28 mouse cellular contexts compared by ENCODE assay signal in genomic region chr4:132311209-132311608, GRCm38 (mm10). TPM values are rescaled to one million over a fixed set of nuclear protein-coding genes. Genes with fewer than 3 reads are reported as not detected.
DNase-seq lines count a peak whose midpoint lies in the region; ATAC-seq and TF ChIP-seq lines count a peak whose summit lies in the region.
"Had no signal": no experiment of that assay in that cellular context is flagged by ENCODE, and none has a peak within 500 bp of the region (broad histone marks: within the 10 kb centered on the region; RNA-seq: fewer than 3 reads in every experiment).

No protein-coding gene starts in this region.

- H3K36me3 ChIP-seq in lung, embryonic 14.5 days (ENCODE audit: insufficient read depth) = peaks cover 55% of the 10 kb centered on the region
- peaks cover 57% of the 10 kb centered on the region for H3K36me3 ChIP-seq in E14TG2a.4 (ENCODE audit: insufficient read depth, low read length)

- no peaks in the 10 kb centered on the region for H3K27me3 ChIP-seq in lung, embryonic 14.5 days (ENCODE audit: insufficient read depth, low read length)
- no peaks in the 10 kb centered on the region for H3K27me3 ChIP-seq in E14TG2a.4 (ENCODE audit: insufficient read depth, low read length)
- H3K27me3 ChIP-seq: embryonic facial prominence, embryonic 12.5 days; forebrain, embryonic 15.5 days; heart, embryonic 12.5 days; limb, embryonic 13.5 days; neural tube, embryonic 15.5 days had no signal

- intact Hi-C loops in heart, postnatal 25 days (cut with DNase I) = no loop called here

- no peaks in the 10 kb centered on the region for H3K9me3 ChIP-seq in lung, embryonic 14.5 days (ENCODE audit: low read depth, low read length)
- H3K9me3 ChIP-seq in E14TG2a.4 (ENCODE audit: low read length) = no peaks in the 10 kb centered on the region
- H3K9me3 ChIP-seq: embryonic facial prominence, embryonic 12.5 days; forebrain, embryonic 15.5 days; heart, embryonic 12.5 days; limb, embryonic 13.5 days; neural tube, embryonic 15.5 days had no signal

- H3K9ac ChIP-seq in lung, embryonic 14.5 days = no peak overlapping the region
- H3K9ac ChIP-seq: embryonic facial prominence, embryonic 12.5 days; forebrain, embryonic 15.5 days; heart, embryonic 12.5 days; hindbrain, embryonic 14.5 days; limb, embryonic 13.5 days; neural tube, embryonic 15.5 days had no signal

- TF ChIP-seq CTCF in lung, embryonic 14.5 days (IDR thresholded peaks at IDR 0.05; ENCODE audit: low read depth) = no peak
- TF ChIP-seq CTCF in E14TG2a.4 (conservative IDR thresholded peaks at IDR 0.05; ENCODE audit: low read length) = no peak

- ATAC-seq in lung, embryonic 14.5 days (ENCODE audit: insufficient read depth) = no peak
- ATAC-seq: forebrain, embryonic 15.5 days; lung, postnatal 0 days had no signal

- DNase-seq in lung, embryonic 14.5 days = peak; percentile 22
- no peak for DNase-seq in lung, postnatal 4 days
- DNase-seq in MEL-GATA-1-ER (ENCODE audit: extremely low read depth, low read depth) = peak; percentile 26
- no peak for DNase-seq in spleen, postnatal 4 days (ENCODE audit: low spot score in 2 of 2)
- no peak for DNase-seq in cerebellum, adult 11-12 months
- DNase-seq in heart, postnatal 25 days (ENCODE audit: low spot score) = no peak
- DNase-seq: adrenal gland, adult 8-10 months; cerebellum, adult 9-11 months; embryo, embryonic 11 days; gastrocnemius, postnatal 25 days; heart, adult 18-20 months; kidney, adult 18-20 months; kidney, postnatal 4 days; midbrain, embryonic 14.5 days; right cerebral cortex, postnatal 25 days; thymus, adult 2 months; thymus, postnatal 4 days had no signal

- no peak overlapping the region for H3K4me3 ChIP-seq in lung, embryonic 14.5 days (ENCODE audit: low read depth, low read length)
- peak overlapping the region; percentile 91 for H3K4me3 ChIP-seq in E14TG2a.4 (replicated peaks; ENCODE audit: low read length)
- H3K4me3 ChIP-seq: embryonic facial prominence, embryonic 12.5 days; forebrain, embryonic 15.5 days; heart, embryonic 12.5 days; limb, embryonic 13.5 days had no signal

- 45% methylated on average over 1 of the region's 1 CpGs for WGBS in lung, embryonic 14.5 days

- H3K4me2 ChIP-seq in lung, embryonic 14.5 days = no peak overlapping the region
- H3K4me2 ChIP-seq: forebrain, embryonic 15.5 days; heart, embryonic 12.5 days; neural tube, embryonic 15.5 days had no signal

- H3K27ac ChIP-seq in lung, embryonic 14.5 days (ENCODE audit: low read depth) = no peak overlapping the region
- H3K27ac ChIP-seq: embryonic facial prominence, embryonic 12.5 days; forebrain, embryonic 15.5 days; hindbrain, embryonic 14.5 days; kidney, postnatal 0 days; limb, embryonic 13.5 days; neural tube, embryonic 15.5 days; stomach, postnatal 0 days had no signal

- no peaks in the 10 kb centered on the region for H3K4me1 ChIP-seq in lung, embryonic 14.5 days (ENCODE audit: insufficient read depth)
- H3K4me1 ChIP-seq in E14TG2a.4 (replicated peaks; ENCODE audit: low read depth, low read length) = peaks cover 61% of the 10 kb centered on the region

RNA-seq across cellular contexts. Expression of gene Rab42, which starts 8.0 kb away (rescaled TPM):
- 1.2 and 1.9 TPM in 2 replicates for polyA plus RNA-seq in lung, embryonic 14.5 days (2014; fragmentation: Nextera tagmentation; extraction: Ambion mirVana)
- 1 to 10 TPM in 1 of 2 experiments, under 1 TPM in 1; 0.57 to 1.1 TPM for total RNA-seq in heart, postnatal 25 days (2021)
- total RNA-seq: hematopoietic stem cell, adult 5-6 weeks had no signal

RNA-seq across cellular contexts. Expression of gene Trnau1ap, which starts 18.1 kb away (rescaled TPM):
- 69.9 and 71.8 TPM in 2 replicates for polyA plus RNA-seq in lung, embryonic 14.5 days (2014; fragmentation: Nextera tagmentation; extraction: Ambion mirVana)
- total RNA-seq in heart, postnatal 25 days (2021) = 10 to 100 TPM; 22.2 to 23.7 TPM

RNA-seq across cellular contexts. Expression of gene Taf12, which starts 37.0 kb away (rescaled TPM):
- polyA plus RNA-seq in lung, embryonic 14.5 days (2014; fragmentation: Nextera tagmentation; extraction: Ambion mirVana) = 48.7 and 49.1 TPM in 2 replicates
- 10 to 100 TPM; 30.2 TPM for total RNA-seq in heart, postnatal 25 days (2021)

RNA-seq across cellular contexts. Expression of gene Rcc1, which starts 42.2 kb away (rescaled TPM):
- 67.5 and 77.0 TPM in 2 replicates for polyA plus RNA-seq in lung, embryonic 14.5 days (2014; fragmentation: Nextera tagmentation; extraction: Ambion mirVana)
- 1 to 10 TPM; 8.6 to 8.9 TPM for total RNA-seq in heart, postnatal 25 days (2021)

RNA-seq across cellular contexts. Expression of gene Gmeb1, which starts 49.8 kb away (rescaled TPM):
- polyA plus RNA-seq in lung, embryonic 14.5 days (2014; fragmentation: Nextera tagmentation; extraction: Ambion mirVana) = 33.1 and 39.5 TPM in 2 replicates
- 10 to 100 TPM; 10.5 to 11.5 TPM for total RNA-seq in heart, postnatal 25 days (2021)

Comparison
In these comparisons a context has a peak if more than half of its experiments do, and no peak if none do; other contexts are left out.
1. DNase-seq: peak in lung, embryonic 14.5 days (single experiment) and MEL-GATA-1-ER (single experiment); none in lung, postnatal 4 days (0 of 2), spleen, postnatal 4 days (0 of 2), cerebellum, adult 11-12 months (single experiment) and heart, postnatal 25 days (single experiment).